Mouse (Mus musculus) adrenal gland, adult 2 months (tissue): ENCODE results near the gene Zmiz2. TPM values are rescaled to one million over a fixed set of nuclear protein-coding genes. Genes with fewer than 3 reads are reported as not detected.
"Not testable (repeated sequence)": the region's sequence is repeated elsewhere in the genome, so short reads cannot be mapped to it uniquely, and the experiment has no call there.

Experiments
- DNase-seq: peaks from one replicate; pipeline ENCODE4 v3.0.0; 2021
- polyA plus RNA-seq: library from polyadenylated mRNA; depleted of rRNA; stranded (reverse); fragments of >200 nt; gene quantifications from 2 replicates; pipeline ENCODE4 v1.2.3, GENCODE M21; 2012
- total RNA-seq, 2 experiments: library from RNA; stranded (reverse); gene quantifications; 2 replicates each; pipeline ENCODE4 v1.2.3; 2021

The Zmiz2 gene
- total and polyA plus RNA-seq, 3 experiments, result 50.5 to 85.0 (median 52.8) TPM

GRCm38 (mm10) chr11:6395565-6395964 is 6.7 kb downstream of the Zmiz2 start:
- DNase-seq, result no peak

GRCm38 (mm10) chr11:6398141-6398540 is 9.3 kb downstream of the Zmiz2 start:
- DNase-seq, result no peak

- DNase-seq, result peak; percentile 72
These were observed 13.9 kb downstream of the Zmiz2 start for GRCm38 (mm10) chr11:6402515-6403510.

- DNase-seq, result no peak
These were observed 15.0 kb downstream of the Zmiz2 start for GRCm38 (mm10) chr11:6403830-6404405.

- DNase-seq, result peak; percentile 63
These were observed 16.1 kb downstream of the Zmiz2 start for GRCm38 (mm10) chr11:6404699-6405566.

- DNase-seq, result peak; percentile 73
These were observed 16.8 kb downstream of the Zmiz2 start for GRCm38 (mm10) chr11:6405591-6406081.

GRCm38 (mm10) chr11:6406251-6407161 is 17.6 kb downstream of the Zmiz2 start:
- peak; percentile 88 for DNase-seq

- DNase-seq, result no peak
These were observed 18.3 kb downstream of the Zmiz2 start for GRCm38 (mm10) chr11:6407162-6407621.

- DNase-seq, result no peak
These were observed 21.3 kb downstream of the Zmiz2 start for GRCm38 (mm10) chr11:6410050-6410602.

GRCm38 (mm10) chr11:6410755-6411154 is 21.9 kb downstream of the Zmiz2 start:
- DNase-seq, result not testable (repeated sequence)

GRCm38 (mm10) chr11:6411684-6412083 is 22.8 kb downstream of the Zmiz2 start:
- peak; percentile 86 for DNase-seq

- no peak for DNase-seq
These were observed 24.4 kb downstream of the Zmiz2 start for GRCm38 (mm10) chr11:6413264-6413663.

- DNase-seq, result peak; percentile 36
These were observed 26.1 kb downstream of the Zmiz2 start, which contains the start of gene Ppia for GRCm38 (mm10) chr11:6414751-6415550. Ppia (plus strand) TSS chr11:6415443.

- DNase-seq, result peak; percentile 99
These were observed 26.9 kb downstream of the Zmiz2 start for GRCm38 (mm10) chr11:6415551-6416404.

GRCm38 (mm10) chr11:6416405-6417034 is 27.6 kb downstream of the Zmiz2 start:
- peak; percentile 91 for DNase-seq

- DNase-seq, result no peak
These were observed 28.2 kb downstream of the Zmiz2 start for GRCm38 (mm10) chr11:6417069-6417468.

GRCm38 (mm10) chr11:6417490-6417889 is 28.6 kb downstream of the Zmiz2 start:
- DNase-seq, result no peak

GRCm38 (mm10) chr11:6418751-6419150 is 29.9 kb downstream of the Zmiz2 start:
- no peak for DNase-seq
